Mouse (Mus musculus): ENCODE results near the gene Cfap157. TPM values are rescaled to one million over a fixed set of nuclear protein-coding genes. Genes with fewer than 3 reads are reported as not detected.

Gene Cfap157
- polyA plus RNA-seq (2012; rRNA removed): 2.1 and 2.4 TPM in 2 replicates

DNA sequence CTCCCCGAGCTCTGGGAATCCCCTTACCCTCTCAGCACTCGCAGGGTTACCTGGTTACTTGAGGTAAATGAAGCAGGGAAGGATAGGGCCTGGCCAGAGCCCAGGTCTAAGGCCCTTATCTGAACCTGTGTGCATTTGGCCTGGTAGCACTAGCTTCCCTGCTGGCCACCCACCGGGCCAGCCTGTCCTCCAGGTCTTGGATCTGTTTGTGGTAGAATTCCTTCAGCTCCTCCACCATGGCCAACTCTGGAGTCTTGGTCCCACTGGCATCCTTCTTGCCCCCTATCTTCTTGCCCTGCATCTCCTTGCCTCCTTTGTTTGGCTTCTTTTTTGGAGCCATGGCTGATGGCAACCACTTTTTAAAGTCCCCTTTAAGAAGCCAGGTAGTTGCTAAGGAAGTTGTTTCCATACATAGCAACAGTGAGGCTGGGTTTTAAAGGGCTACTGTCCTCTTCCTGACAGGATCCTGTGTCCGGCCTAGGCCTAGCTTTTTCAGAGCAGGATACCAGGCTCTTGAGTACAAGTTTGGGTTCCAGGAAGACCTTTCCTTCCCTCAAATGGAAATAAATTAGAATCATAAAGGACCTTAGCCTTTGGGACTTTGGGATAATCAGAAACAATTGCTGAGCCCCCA, at the start of gene Cfap157:
Gene Cfap157 (minus strand): TSS at position 381 of the 634 bp plus-strand sequence.
- Histone ChIP-seq H3K4me3 (replicated peaks; ENCODE audit: extremely low read depth, low read depth, low read length) (peak within 1 kb of the TSS; percentile 41), H3K4me1 (ENCODE audit: control insufficient read depth, insufficient read depth, low read length) (peaks cover 4% of the 10 kb centered on the region)
- no peak for TF ChIP-seq CTCF (IDR thresholded peaks at IDR 0.05; ENCODE audit: insufficient read depth, low read length)
- TF ChIP-seq POLR2A (IDR thresholded peaks at IDR 0.05; ENCODE audit: borderline replicate concordance, extremely low read depth, low read depth, low read length): 0 out of 2 replicates have a peak, but pooled peaks have one; percentile 6
- DNase-seq: peak; percentile 30
- WGBS: 56% methylated on average over 4 of the region's 4 CpGs

DNA sequence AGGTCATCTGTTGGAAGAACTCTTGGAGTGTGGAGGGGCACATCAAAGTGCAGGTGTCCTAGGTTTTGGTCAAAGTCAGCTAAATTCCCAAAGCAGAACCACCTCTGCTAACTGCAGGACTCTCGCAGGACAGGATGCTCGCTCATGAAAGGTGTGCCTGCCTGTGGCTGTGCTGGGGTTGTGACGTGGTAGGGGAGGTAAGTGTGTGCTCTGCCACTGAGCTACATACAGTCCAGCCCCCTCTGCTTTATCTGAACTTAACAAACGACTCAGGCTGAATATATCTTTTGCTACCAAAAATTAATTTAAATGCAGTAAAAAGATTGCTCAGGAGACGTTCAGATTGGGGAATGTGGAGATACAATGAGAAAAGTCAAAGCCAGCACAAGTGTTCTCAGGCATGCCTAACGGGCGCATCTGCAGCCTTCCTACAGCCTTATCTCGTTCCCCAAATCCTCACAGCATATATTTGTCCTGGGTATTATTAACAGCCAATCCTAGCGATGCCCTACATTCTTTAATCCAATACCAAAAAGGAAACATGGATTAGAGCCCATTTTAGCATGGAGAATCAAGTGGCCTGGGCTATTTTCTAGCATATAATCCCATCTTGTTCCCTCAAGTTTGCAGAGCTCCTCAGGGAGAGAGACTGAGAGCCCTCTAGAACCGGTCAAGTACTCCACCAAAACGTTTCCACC, 44.9 kb upstream of the Cfap157 start:
- H3K4me3 ChIP-seq (replicated peaks; ENCODE audit: extremely low read depth, low read depth, low read length): no peak overlapping the region
- no peak for DNase-seq
- H3K4me1 ChIP-seq (ENCODE audit: control insufficient read depth, insufficient read depth, low read length): peaks cover 3% of the 10 kb centered on the region; the same call in 1 of the 2 replicates
- WGBS: 75% methylated on average over 11 of the region's 11 CpGs
- no peak for TF ChIP-seq CTCF (IDR thresholded peaks at IDR 0.05; ENCODE audit: insufficient read depth, low read length)
- no peak for TF ChIP-seq POLR2A (IDR thresholded peaks at IDR 0.05; ENCODE audit: borderline replicate concordance, extremely low read depth, low read depth, low read length)

DNA sequence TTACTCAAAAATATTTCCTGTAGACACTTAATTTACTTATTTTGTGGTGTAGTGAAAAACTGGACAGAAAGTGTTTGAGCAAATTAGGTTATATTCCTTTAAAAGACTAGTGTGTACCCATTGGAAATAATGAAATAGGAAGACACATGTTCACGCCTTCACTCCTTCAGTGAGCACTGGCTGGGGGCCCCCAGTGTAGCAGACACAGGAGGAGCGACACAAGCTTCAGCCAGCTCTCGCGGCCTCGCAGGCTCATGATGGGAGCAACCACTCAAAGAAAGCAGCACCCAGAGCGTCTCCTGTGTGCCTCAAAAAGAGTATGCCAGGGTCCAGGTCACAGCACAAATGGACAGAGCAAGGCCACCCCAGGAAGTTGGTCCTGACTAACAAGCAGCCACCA, 41.6 kb upstream of the Cfap157 start:
- 93% methylated on average over 6 of the region's 6 CpGs for WGBS
- Histone ChIP-seq H3K4me3 (replicated peaks; ENCODE audit: extremely low read depth, low read depth, low read length) (no peak overlapping the region), H3K4me1 (ENCODE audit: control insufficient read depth, insufficient read depth, low read length) (peaks cover 6% of the 10 kb centered on the region; the same call in 1 of the 2 replicates)
- TF ChIP-seq POLR2A (IDR thresholded peaks at IDR 0.05; ENCODE audit: borderline replicate concordance, extremely low read depth, low read depth, low read length) (no peak), CTCF (IDR thresholded peaks at IDR 0.05; ENCODE audit: insufficient read depth, low read length) (no peak)
- no peak for DNase-seq

DNA sequence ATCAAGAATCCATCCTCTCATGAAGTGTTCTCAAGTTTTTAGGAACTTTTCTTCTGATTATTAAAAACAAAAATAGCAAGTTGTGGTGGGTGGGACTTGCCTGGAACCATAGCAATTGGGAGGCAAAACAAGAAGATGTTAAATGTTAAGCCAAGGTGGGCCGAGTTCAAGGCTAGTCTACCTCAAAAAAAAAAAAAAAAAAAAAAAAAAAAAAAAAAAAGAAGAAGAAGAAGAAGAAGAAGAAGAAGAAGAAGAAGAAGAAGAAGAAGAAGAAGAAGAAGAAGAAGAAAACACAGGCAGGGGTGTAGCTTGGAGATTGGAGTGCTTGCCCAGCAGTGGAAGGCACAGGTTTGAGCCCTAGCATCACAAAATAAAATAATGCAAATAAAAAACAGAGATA, 40.5 kb upstream of the Cfap157 start:
- no peak for TF ChIP-seq CTCF (IDR thresholded peaks at IDR 0.05; ENCODE audit: insufficient read depth, low read length)
- TF ChIP-seq POLR2A (IDR thresholded peaks at IDR 0.05; ENCODE audit: borderline replicate concordance, extremely low read depth, low read depth, low read length): no peak
- 75% methylated on average over 1 of the region's 1 CpGs for WGBS
- no peak overlapping the region for H3K4me3 ChIP-seq (replicated peaks; ENCODE audit: extremely low read depth, low read depth, low read length)
- DNase-seq: no peak
- peaks cover 6% of the 10 kb centered on the region; the same call in 1 of the 2 replicates for H3K4me1 ChIP-seq (ENCODE audit: control insufficient read depth, insufficient read depth, low read length)

DNA sequence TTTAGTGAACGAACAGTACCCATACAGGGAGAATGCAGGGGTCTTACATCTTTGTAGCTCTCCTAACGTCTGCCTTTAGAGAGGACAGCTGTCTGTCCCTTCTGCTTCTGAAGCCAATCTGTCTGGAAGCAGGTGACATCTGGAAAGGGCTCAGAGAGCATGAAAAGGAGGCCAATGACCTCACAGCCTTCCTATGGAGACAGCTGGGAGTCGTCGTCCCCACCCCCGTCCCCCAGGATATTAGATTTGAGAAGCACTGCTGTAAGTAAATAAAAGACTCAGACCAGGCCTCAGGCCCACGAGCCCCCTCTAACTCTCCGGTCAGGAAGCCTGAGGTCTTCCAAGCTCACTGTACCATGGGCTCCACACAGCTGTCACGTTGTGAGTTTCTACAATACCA, 40.0 kb upstream of the Cfap157 start:
- Histone ChIP-seq H3K4me1 (ENCODE audit: control insufficient read depth, insufficient read depth, low read length) (peaks cover 6% of the 10 kb centered on the region; the same call in 1 of the 2 replicates), H3K4me3 (replicated peaks; ENCODE audit: extremely low read depth, low read depth, low read length) (no peak overlapping the region)
- no peak for TF ChIP-seq CTCF (IDR thresholded peaks at IDR 0.05; ENCODE audit: insufficient read depth, low read length)
- TF ChIP-seq POLR2A (IDR thresholded peaks at IDR 0.05; ENCODE audit: borderline replicate concordance, extremely low read depth, low read depth, low read length): no peak
- WGBS: 47% methylated on average over 8 of the region's 8 CpGs
- no peak for DNase-seq

DNA sequence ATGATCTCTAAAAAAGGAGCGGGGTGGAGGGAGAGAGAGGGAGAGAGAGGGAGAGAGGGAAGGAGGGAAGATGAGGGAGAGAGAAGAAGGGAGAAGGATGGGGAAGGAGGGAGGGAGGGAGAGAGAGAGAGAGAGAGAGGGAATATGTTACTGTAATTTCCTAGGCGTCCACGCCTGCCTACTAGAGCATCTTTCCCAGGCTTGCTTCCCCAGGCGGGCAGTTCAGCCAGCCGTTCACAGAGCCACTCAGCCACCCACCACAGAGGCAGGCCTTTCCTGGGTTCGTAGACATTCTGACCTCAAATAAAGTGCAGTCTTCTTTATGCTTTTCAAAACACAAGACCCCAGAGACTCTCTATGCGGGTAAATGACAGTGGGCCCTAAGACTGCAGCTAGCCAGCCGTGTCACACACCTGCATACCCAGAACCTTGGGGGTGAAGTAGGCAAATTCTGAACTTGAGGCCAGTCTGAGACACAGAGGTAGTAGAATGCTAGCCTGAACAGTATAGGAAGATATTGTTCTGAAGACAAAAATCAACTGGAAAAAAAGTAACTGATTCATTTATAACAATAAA, 39.4 kb upstream of the Cfap157 start:
- peaks cover 6% of the 10 kb centered on the region; the same call in 1 of the 2 replicates for H3K4me1 ChIP-seq (ENCODE audit: control insufficient read depth, insufficient read depth, low read length)
- WGBS: 75% methylated on average over 8 of the region's 8 CpGs
- TF ChIP-seq CTCF (IDR thresholded peaks at IDR 0.05; ENCODE audit: insufficient read depth, low read length) (no peak), POLR2A (IDR thresholded peaks at IDR 0.05; ENCODE audit: borderline replicate concordance, extremely low read depth, low read depth, low read length) (no peak)

DNA sequence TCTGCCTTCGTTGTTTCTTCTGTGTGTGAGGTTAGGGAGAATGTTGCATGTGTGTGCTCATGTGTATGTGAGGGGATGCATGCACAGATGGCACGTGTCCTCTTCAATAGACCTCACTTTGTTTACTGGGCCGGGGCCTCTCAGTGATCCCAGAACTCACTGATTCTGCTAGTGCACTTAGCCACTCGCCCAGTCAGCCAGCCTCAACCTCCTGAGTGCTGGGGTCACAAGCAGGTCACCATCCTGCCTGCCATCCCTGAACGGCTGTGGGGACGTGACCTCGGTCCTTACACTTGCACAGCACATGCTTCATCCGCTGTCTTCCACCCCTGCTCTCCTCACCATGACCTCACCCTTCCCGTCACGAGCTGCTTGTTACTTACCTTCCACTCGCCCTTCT, 38.9 kb upstream of the Cfap157 start:
- WGBS: 45% methylated on average over 11 of the region's 11 CpGs
- H3K4me3 ChIP-seq (replicated peaks; ENCODE audit: extremely low read depth, low read depth, low read length): no peak overlapping the region
- no peak for DNase-seq
- peaks cover 6% of the 10 kb centered on the region; the same call in 1 of the 2 replicates for H3K4me1 ChIP-seq (ENCODE audit: control insufficient read depth, insufficient read depth, low read length)
- no peak for TF ChIP-seq CTCF (IDR thresholded peaks at IDR 0.05; ENCODE audit: insufficient read depth, low read length)
- TF ChIP-seq POLR2A (IDR thresholded peaks at IDR 0.05; ENCODE audit: borderline replicate concordance, extremely low read depth, low read depth, low read length): no peak

More for the DNA sequence above, 39.4 kb upstream of the Cfap157 start:
- H3K4me3 ChIP-seq (replicated peaks; ENCODE audit: extremely low read depth, low read depth, low read length): no peak overlapping the region
- no peak for DNase-seq

DNA sequence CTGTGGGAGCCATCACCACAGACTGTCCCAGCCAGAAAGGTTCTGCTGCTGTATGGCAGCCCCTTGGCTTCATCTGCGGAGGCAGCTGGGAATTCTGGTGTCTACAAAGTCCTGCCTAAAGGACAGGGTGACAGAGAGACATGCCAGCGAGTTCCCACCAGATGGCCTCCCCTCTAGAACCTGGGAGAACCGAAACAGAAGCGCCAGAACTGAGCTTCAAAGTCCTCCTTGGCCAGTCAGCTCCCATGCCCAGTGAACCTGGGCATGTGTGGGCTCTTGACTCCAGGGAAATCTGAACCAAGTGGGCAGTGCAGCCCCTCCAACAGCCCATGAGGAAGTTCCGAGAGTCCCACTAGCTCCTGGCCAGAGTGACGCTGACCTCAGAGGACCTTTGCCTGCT, 38.4 kb upstream of the Cfap157 start:
- 80% methylated on average over 6 of the region's 6 CpGs for WGBS
- no peak for DNase-seq

DNA sequence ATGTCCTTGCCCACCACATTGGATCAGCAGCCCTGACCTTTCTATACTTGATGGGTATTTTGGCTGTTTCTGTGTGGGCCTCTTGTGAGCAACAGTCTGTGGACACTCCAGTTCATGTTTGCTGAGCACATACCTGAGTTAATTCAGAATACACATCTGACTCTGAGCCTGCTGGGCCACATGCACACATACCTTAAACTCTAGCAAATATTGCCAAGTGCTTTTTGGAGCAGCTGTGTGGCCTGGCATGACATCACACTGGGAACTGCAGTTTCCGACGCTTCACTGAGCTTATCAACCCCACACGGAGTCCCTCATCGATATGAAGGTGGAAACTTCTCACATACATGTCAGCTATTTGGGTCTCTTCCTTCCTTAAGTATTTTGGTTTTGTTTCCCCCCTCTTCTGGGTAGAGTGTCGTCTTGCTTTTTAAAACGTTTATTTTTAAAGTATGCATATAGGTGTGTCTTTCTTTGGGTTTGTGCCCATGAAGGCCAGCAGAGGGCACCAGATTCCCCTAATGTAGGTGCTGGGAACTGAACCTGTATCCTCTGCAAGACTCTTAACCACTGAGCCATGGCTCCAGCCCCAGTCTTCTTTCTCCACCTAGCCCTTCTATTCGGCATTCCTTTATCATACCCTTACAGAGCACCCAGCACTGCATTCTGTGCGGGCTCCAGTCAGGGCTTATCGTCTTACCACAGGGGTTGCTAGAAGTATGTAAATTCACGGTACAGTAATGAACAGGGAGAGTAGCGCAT, 37.0 kb upstream of the Cfap157 start:
- H3K4me3 ChIP-seq (replicated peaks; ENCODE audit: extremely low read depth, low read depth, low read length): no peak overlapping the region

More for the DNA sequence above, 38.4 kb upstream of the Cfap157 start:
- Histone ChIP-seq H3K4me3 (replicated peaks; ENCODE audit: extremely low read depth, low read depth, low read length) (no peak overlapping the region), H3K4me1 (ENCODE audit: control insufficient read depth, insufficient read depth, low read length) (peaks cover 6% of the 10 kb centered on the region; the same call in 1 of the 2 replicates)
- TF ChIP-seq CTCF (IDR thresholded peaks at IDR 0.05; ENCODE audit: insufficient read depth, low read length) (no peak), POLR2A (IDR thresholded peaks at IDR 0.05; ENCODE audit: borderline replicate concordance, extremely low read depth, low read depth, low read length) (no peak)

More for the DNA sequence above, 37.0 kb upstream of the Cfap157 start:
- peaks cover 9% of the 10 kb centered on the region; the same call in 1 of the 2 replicates for H3K4me1 ChIP-seq (ENCODE audit: control insufficient read depth, insufficient read depth, low read length)
- TF ChIP-seq POLR2A (IDR thresholded peaks at IDR 0.05; ENCODE audit: borderline replicate concordance, extremely low read depth, low read depth, low read length): no peak
- TF ChIP-seq CTCF (IDR thresholded peaks at IDR 0.05; ENCODE audit: insufficient read depth, low read length): peak; percentile 52
- DNase-seq: peak; percentile 41
- 61% methylated on average over 11 of the region's 11 CpGs for WGBS
